Mouse (Mus musculus): Measurements from ENCODE around the gene Ccdc13. TPM values are rescaled to one million over a fixed set of nuclear protein-coding genes. Genes with fewer than 3 reads are reported as not detected.

Ccdc13 gene
- polyA plus RNA-seq, 1 experiment, result 0.30 TPM

GRCm38 (mm10) chr9:121869973-121870515, 30.8 kb upstream of the Ccdc13 start:
- DNase-seq, result no peak
- WGBS, result 71% methylated on average over 4 of the region's 4 CpGs
- Histone ChIP-seq H3K27ac (ENCODE audit: insufficient read depth, low read depth, low read length) (no peak overlapping the region), H3K27me3 (replicated peaks; ENCODE audit: control insufficient read depth, insufficient read depth, low read length) (no peaks in the 10 kb centered on the region), H3K36me3 (ENCODE audit: control insufficient read depth, insufficient read depth, low read length) (no peaks in the 10 kb centered on the region), H3K4me3 (ENCODE audit: insufficient read depth, low read depth, low read length) (no peak overlapping the region), H3K4me1 (ENCODE audit: control insufficient read depth, insufficient read depth, low read length) (no peaks in the 10 kb centered on the region)
- no peak for TF ChIP-seq POLR2A (IDR thresholded peaks at IDR 0.05; ENCODE audit: low read depth, low read length)
- TF ChIP-seq CTCF (conservative IDR thresholded peaks at IDR 0.05; ENCODE audit: insufficient read depth, insufficient read length, low read depth, low read length), result no peak

GRCm38 (mm10) chr9:121869432-121869831, 30.2 kb upstream of the Ccdc13 start:
- H3K4me3 ChIP-seq (ENCODE audit: insufficient read depth, low read depth, low read length), result no peak overlapping the region
- TF ChIP-seq POLR2A (IDR thresholded peaks at IDR 0.05; ENCODE audit: low read depth, low read length), result no peak
- no peak for TF ChIP-seq CTCF (conservative IDR thresholded peaks at IDR 0.05; ENCODE audit: insufficient read depth, insufficient read length, low read depth, low read length)
- H3K4me1 ChIP-seq (ENCODE audit: control insufficient read depth, insufficient read depth, low read length), result no peaks in the 10 kb centered on the region
- WGBS, result 83% methylated on average over 5 of the region's 5 CpGs
- no peaks in the 10 kb centered on the region for H3K27me3 ChIP-seq (replicated peaks; ENCODE audit: control insufficient read depth, insufficient read depth, low read length)
- DNase-seq, result no peak
- no peak overlapping the region for H3K27ac ChIP-seq (ENCODE audit: insufficient read depth, low read depth, low read length)
- no peaks in the 10 kb centered on the region for H3K36me3 ChIP-seq (ENCODE audit: control insufficient read depth, insufficient read depth, low read length)

- Histone ChIP-seq H3K4me3 (ENCODE audit: insufficient read depth, low read depth, low read length) (no peak overlapping the region), H3K36me3 (ENCODE audit: control insufficient read depth, insufficient read depth, low read length) (no peaks in the 10 kb centered on the region), H3K4me1 (ENCODE audit: control insufficient read depth, insufficient read depth, low read length) (no peaks in the 10 kb centered on the region), H3K27me3 (replicated peaks; ENCODE audit: control insufficient read depth, insufficient read depth, low read length) (no peaks in the 10 kb centered on the region), H3K27ac (ENCODE audit: insufficient read depth, low read depth, low read length) (no peak overlapping the region)
- 78% methylated on average over 6 of the region's 6 CpGs for WGBS
- no peak for DNase-seq
- TF ChIP-seq CTCF (conservative IDR thresholded peaks at IDR 0.05; ENCODE audit: insufficient read depth, insufficient read length, low read depth, low read length), result no peak
- no peak for TF ChIP-seq POLR2A (IDR thresholded peaks at IDR 0.05; ENCODE audit: low read depth, low read length)
Observed at GRCm38 (mm10) chr9:121868236-121868635, 29.0 kb upstream of the Ccdc13 start.

GRCm38 (mm10) chr9:121867632-121868031, 28.4 kb upstream of the Ccdc13 start:
- H3K4me1 ChIP-seq (ENCODE audit: control insufficient read depth, insufficient read depth, low read length), result no peaks in the 10 kb centered on the region
- H3K36me3 ChIP-seq (ENCODE audit: control insufficient read depth, insufficient read depth, low read length), result no peaks in the 10 kb centered on the region
- H3K27me3 ChIP-seq (replicated peaks; ENCODE audit: control insufficient read depth, insufficient read depth, low read length), result no peaks in the 10 kb centered on the region
- TF ChIP-seq POLR2A (IDR thresholded peaks at IDR 0.05; ENCODE audit: low read depth, low read length) (no peak), CTCF (conservative IDR thresholded peaks at IDR 0.05; ENCODE audit: insufficient read depth, insufficient read length, low read depth, low read length) (no peak)
- H3K4me3 ChIP-seq (ENCODE audit: insufficient read depth, low read depth, low read length), result no peak overlapping the region
- peak overlapping the region; percentile 39; the same call in 1 of the 2 replicates for H3K27ac ChIP-seq (ENCODE audit: insufficient read depth, low read depth, low read length)
- DNase-seq, result peak; percentile 51
- WGBS, result 84% methylated on average over 6 of the region's 6 CpGs

- no peak overlapping the region for H3K4me3 ChIP-seq (ENCODE audit: insufficient read depth, low read depth, low read length)
- no peaks in the 10 kb centered on the region for H3K36me3 ChIP-seq (ENCODE audit: control insufficient read depth, insufficient read depth, low read length)
- DNase-seq, result no peak
- TF ChIP-seq CTCF (conservative IDR thresholded peaks at IDR 0.05; ENCODE audit: insufficient read depth, insufficient read length, low read depth, low read length) (no peak), POLR2A (IDR thresholded peaks at IDR 0.05; ENCODE audit: low read depth, low read length) (no peak)
- no peak overlapping the region for H3K27ac ChIP-seq (ENCODE audit: insufficient read depth, low read depth, low read length)
- 63% methylated on average over 3 of the region's 3 CpGs for WGBS
- no peaks in the 10 kb centered on the region for H3K27me3 ChIP-seq (replicated peaks; ENCODE audit: control insufficient read depth, insufficient read depth, low read length)
- H3K4me1 ChIP-seq (ENCODE audit: control insufficient read depth, insufficient read depth, low read length), result no peaks in the 10 kb centered on the region
Observed at GRCm38 (mm10) chr9:121865425-121866008, 26.3 kb upstream of the Ccdc13 start.

GRCm38 (mm10) chr9:121864837-121865236, 25.6 kb upstream of the Ccdc13 start:
- WGBS, result 54% methylated on average over 4 of the region's 4 CpGs
- Histone ChIP-seq H3K4me1 (ENCODE audit: control insufficient read depth, insufficient read depth, low read length) (no peaks in the 10 kb centered on the region), H3K4me3 (ENCODE audit: insufficient read depth, low read depth, low read length) (no peak overlapping the region), H3K36me3 (ENCODE audit: control insufficient read depth, insufficient read depth, low read length) (no peaks in the 10 kb centered on the region), H3K27ac (ENCODE audit: insufficient read depth, low read depth, low read length) (no peak overlapping the region), H3K27me3 (replicated peaks; ENCODE audit: control insufficient read depth, insufficient read depth, low read length) (no peaks in the 10 kb centered on the region)
- no peak for DNase-seq
- TF ChIP-seq POLR2A (IDR thresholded peaks at IDR 0.05; ENCODE audit: low read depth, low read length) (no peak), CTCF (conservative IDR thresholded peaks at IDR 0.05; ENCODE audit: insufficient read depth, insufficient read length, low read depth, low read length) (no peak)

GRCm38 (mm10) chr9:121860921-121861320, 21.7 kb upstream of the Ccdc13 start:
- Histone ChIP-seq H3K4me1 (ENCODE audit: control insufficient read depth, insufficient read depth, low read length) (peaks cover 3% of the 10 kb centered on the region; the same call in 1 of the 2 replicates), H3K4me3 (ENCODE audit: insufficient read depth, low read depth, low read length) (no peak overlapping the region), H3K36me3 (ENCODE audit: control insufficient read depth, insufficient read depth, low read length) (no peaks in the 10 kb centered on the region), H3K27me3 (replicated peaks; ENCODE audit: control insufficient read depth, insufficient read depth, low read length) (no peaks in the 10 kb centered on the region), H3K27ac (ENCODE audit: insufficient read depth, low read depth, low read length) (no peak overlapping the region)
- WGBS, result 97% methylated on average over 2 of the region's 2 CpGs
- TF ChIP-seq POLR2A (IDR thresholded peaks at IDR 0.05; ENCODE audit: low read depth, low read length) (no peak), CTCF (conservative IDR thresholded peaks at IDR 0.05; ENCODE audit: insufficient read depth, insufficient read length, low read depth, low read length) (no peak)
- DNase-seq, result no peak

Measured in kidney, adult 2 months (tissue).